Mouse (Mus musculus) cerebellum, adult 11-12 months (tissue): ENCODE measurements around the gene Akap4.

ENCODE experiments used
- DNase-seq: peaks from one replicate; pipeline ENCODE4 v3.0.0; 2022

Gene Akap4

GRCm38 (mm10) chrX:7067219-7067618 lies at the start of gene Akap4:
Akap4 (plus strand) TSS chrX:7067519.
- no peak for DNase-seq

- no peak for DNase-seq
Observed at GRCm38 (mm10) chrX:7041519-7041918, 25.8 kb upstream of the Akap4 start, which contains the start of gene Ccnb3. Ccnb3 (minus strand) TSS chrX:7041619.

GRCm38 (mm10) chrX:7057056-7057455 lies 10.3 kb upstream of the Akap4 start:
- no peak for DNase-seq

GRCm38 (mm10) chrX:7057634-7058033 lies 9.7 kb upstream of the Akap4 start:
- DNase-seq: no peak

GRCm38 (mm10) chrX:7064109-7064508 lies 3.2 kb upstream of the Akap4 start:
- DNase-seq: no peak

- DNase-seq: no peak
Observed at GRCm38 (mm10) chrX:7068002-7068401, 683 bp downstream of the Akap4 start.

- DNase-seq: no peak
Observed at GRCm38 (mm10) chrX:7079820-7080429, 12.6 kb downstream of the Akap4 start.

GRCm38 (mm10) chrX:7085878-7086277 lies 18.6 kb downstream of the Akap4 start:
- no peak for DNase-seq

- DNase-seq: no peak
Observed at GRCm38 (mm10) chrX:7090323-7090722, 23.0 kb downstream of the Akap4 start.

- no peak for DNase-seq
Observed at GRCm38 (mm10) chrX:7102280-7102679, 35.0 kb downstream of the Akap4 start.

- DNase-seq: no peak
Observed at GRCm38 (mm10) chrX:7114885-7115284, 47.6 kb downstream of the Akap4 start.

GRCm38 (mm10) chrX:7121618-7122280 lies 54.4 kb downstream of the Akap4 start:
- DNase-seq: no peak
